Mouse (Mus musculus) liver, postnatal 0 days (tissue): Measurements from ENCODE around the gene Txlng.

Source experiments
- CTCF ChIP-seq: sonication (generic); IDR thresholded peaks from 2 replicates; pipeline ENCODE4 v1.5.1; 2016; ENCODE audit warnings: antibody characterized with exemption, low read depth
- EP300 ChIP-seq: IDR thresholded peaks from 2 replicates; pipeline ENCODE4 v1.6.1; 2016; ENCODE audit warnings: antibody characterized with exemption, low read depth, mild to moderate bottlenecking

- TF ChIP-seq CTCF (no peak), EP300 (no peak)
These were observed 2.8 kb upstream of the Txlng start for GRCm38 (mm10) chrX:162832101-162832500.
